Mouse (Mus musculus) intestine, embryonic 15.5 days (tissue): ENCODE data around the gene Spry1. TPM values are rescaled to one million over a fixed set of nuclear protein-coding genes. Genes with fewer than 3 reads are reported as not detected.
A peak's percentile ranks its signal among the peaks of the same experiment; 100 is the strongest.

Experiments used
- ATAC-seq: fragments of 200-750 bp; cut with Nextera tagmentation; 2 replicates; pipeline ENCODE4 v1.8.0; 2017; ENCODE audit warnings: moderate TSS enrichment, moderate library complexity
- H3K27ac ChIP-seq: fragments of 300-500 bp; sonication (generic); 2 replicates; pipeline ENCODE4 v1.5.1; 2015; ENCODE audit warnings: mild to moderate bottlenecking, inconsistent platforms
- H3K27me3 ChIP-seq: fragments of 300-500 bp; sonication (generic); replicated peaks from 2 replicates; pipeline ENCODE4 v1.6.1; 2015; ENCODE audit warnings: inconsistent platforms
- H3K36me3 ChIP-seq: fragments of 300-500 bp; sonication (generic); 2 replicates; pipeline ENCODE4 v1.6.1; 2015; ENCODE audit warnings: inconsistent platforms
- H3K4me1 ChIP-seq: fragments of 300-500 bp; sonication (generic); replicated peaks from 2 replicates; pipeline ENCODE4 v1.6.1; 2015; ENCODE audit warnings: inconsistent platforms
- H3K4me2 ChIP-seq: fragments of 300-500 bp; sonication (generic); replicated peaks from 2 replicates; pipeline ENCODE4 v1.6.1; 2015; ENCODE audit warnings: mild to moderate bottlenecking, inconsistent platforms
- H3K4me3 ChIP-seq: fragments of 300-500 bp; sonication (generic); replicated peaks from 2 replicates; pipeline ENCODE4 v1.5.1; 2015; ENCODE audit warnings: inconsistent platforms
- H3K9ac ChIP-seq: fragments of 300-500 bp; sonication (generic); 2 replicates; pipeline ENCODE4 v1.6.1; 2015; ENCODE audit warnings: inconsistent platforms
- H3K9me3 ChIP-seq: fragments of 300-500 bp; sonication (generic); 2 replicates; pipeline ENCODE4 v1.6.1; 2016; ENCODE audit warnings: inconsistent platforms
- WGBS: fragments of 180-500 bp; shearing (Covaris S2); methylation state at CpG from one replicate; pipeline ENCODE4 v1.1.7; 2015; 5-methylcytosine and 5-hydroxymethylcytosine counted together
- polyA plus RNA-seq: library from polyadenylated mRNA; unstranded; fragments of >200 nt; fragmentation: Nextera tagmentation; extraction: Ambion mirVana; gene quantifications from 2 replicates; pipeline ENCODE4 v1.2.1, GENCODE M21; 2015

Spry1 gene
- polyA plus RNA-seq, 1 experiment from 2014 or later: 14.2 TPM

DNA sequence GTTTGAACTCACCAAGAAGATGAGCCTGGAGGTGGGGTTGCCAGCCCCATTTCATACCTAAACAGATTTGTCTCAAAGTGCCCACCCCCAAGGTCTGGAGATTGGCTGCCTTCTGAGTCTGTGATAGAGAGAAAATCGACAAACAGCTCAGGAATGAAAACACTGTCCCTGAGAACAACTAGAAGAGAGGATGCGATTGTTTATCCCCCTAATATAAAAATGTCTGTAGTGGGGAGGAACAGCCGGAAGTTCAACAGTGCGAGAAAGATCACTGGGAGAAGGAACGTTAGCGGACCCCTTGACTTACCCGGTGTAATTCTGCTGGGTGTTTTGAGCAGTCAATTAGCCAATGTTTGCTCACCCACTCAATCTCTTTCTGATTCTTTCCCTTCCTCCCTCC, 46.5 kb downstream of the Spry1 start:
- ATAC-seq: no peak
- Histone ChIP-seq H3K4me2 (0 out of 2 replicates have a peak overlapping the region, but pooled peaks have one; percentile 0), H3K4me3 (no peak overlapping the region), H3K27me3 (0 out of 2 replicates have a peak, but pooled peaks cover 2% of the 10 kb centered on the region), H3K9ac (no peak overlapping the region), H3K27ac (no peak overlapping the region), H3K36me3 (no peaks in the 10 kb centered on the region), H3K9me3 (no peaks in the 10 kb centered on the region), H3K4me1 (peaks cover 13% of the 10 kb centered on the region)
- 24% methylated on average over 7 of the region's 7 CpGs for WGBS

DNA sequence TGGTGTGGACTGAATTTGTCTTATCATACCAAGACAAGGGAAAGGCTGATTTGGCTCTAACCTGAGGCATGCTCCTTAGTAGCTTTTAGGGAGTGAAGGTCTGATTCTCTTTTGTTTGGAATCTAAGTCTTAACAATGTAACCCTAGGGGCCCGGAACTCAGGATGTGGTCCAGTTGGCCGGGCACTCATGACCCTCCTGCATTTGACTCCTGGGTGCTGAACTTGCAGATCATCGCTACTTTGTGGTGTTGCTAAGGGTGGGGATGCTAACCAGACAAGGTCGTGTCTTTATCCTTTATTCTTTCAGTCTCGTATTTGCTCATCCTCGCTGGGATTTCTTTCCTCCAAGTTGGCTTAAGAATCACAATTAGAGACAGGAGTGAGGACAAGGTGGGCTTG, 47.0 kb downstream of the Spry1 start:
- no peak overlapping the region for H3K27ac ChIP-seq
- peak overlapping the region; percentile 29; the same call in 1 of the 2 replicates for H3K9ac ChIP-seq
- ATAC-seq: peak; percentile 32; the same call in 1 of the 2 replicates

DNA sequence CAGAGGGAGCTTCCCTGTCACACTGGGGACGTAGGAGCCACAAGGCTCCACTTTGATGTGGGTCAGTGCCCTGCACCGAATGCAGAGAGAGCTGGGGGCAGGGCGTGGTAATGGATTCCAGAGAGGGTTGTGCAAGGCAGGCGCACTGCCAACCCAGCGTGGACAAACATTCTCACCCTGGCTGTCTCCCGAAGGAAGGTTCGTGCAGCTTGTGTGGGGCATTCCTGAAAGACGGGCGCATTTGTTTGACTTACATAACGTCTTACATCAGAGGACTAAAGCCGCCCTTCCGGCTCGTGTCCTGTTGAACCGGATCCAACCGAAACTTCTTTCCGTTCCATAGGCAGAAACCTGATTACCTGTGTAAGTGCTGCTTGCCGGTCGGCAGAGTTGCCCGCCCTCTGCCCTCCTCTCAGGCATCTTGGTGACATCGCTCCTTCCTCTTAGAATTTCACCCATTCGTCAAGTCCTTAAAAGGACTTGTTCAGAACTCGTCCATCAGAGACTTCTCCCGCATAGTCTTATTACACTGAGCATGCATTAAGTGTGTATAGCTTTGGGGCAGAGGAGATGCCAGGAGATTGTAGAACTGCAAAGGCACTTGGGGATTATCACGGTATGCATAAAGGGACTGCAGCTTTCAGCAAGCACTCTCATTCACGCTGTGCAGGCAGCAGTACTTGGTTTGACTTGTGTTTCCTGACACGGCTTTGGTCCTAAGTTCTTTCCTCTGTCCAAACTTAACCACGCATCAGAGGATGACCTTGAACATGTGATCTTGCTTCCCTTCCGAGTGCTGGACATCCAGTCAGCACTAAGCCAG, 47.6 kb downstream of the Spry1 start:
- Histone ChIP-seq H3K27me3 (no peaks in the 10 kb centered on the region), H3K4me3 (peak overlapping the region; percentile 29), H3K9me3 (no peaks in the 10 kb centered on the region), H3K9ac (peak overlapping the region; percentile 29; the same call in 1 of the 2 replicates), H3K4me1 (peaks cover 13% of the 10 kb centered on the region), H3K4me2 (peak overlapping the region; percentile 70), H3K27ac (peak overlapping the region; percentile 54), H3K36me3 (no peaks in the 10 kb centered on the region)
- 24% methylated on average over 28 of the region's 28 CpGs for WGBS
- ATAC-seq: peak; percentile 83

More for the DNA sequence above, 47.0 kb downstream of the Spry1 start:
- peak overlapping the region; percentile 70 for H3K4me2 ChIP-seq
- no peaks in the 10 kb centered on the region for H3K36me3 ChIP-seq
- 0 out of 2 replicates have a peak, but pooled peaks cover 2% of the 10 kb centered on the region for H3K27me3 ChIP-seq
- WGBS: 25% methylated on average over 6 of the region's 6 CpGs
- H3K9me3 ChIP-seq: no peaks in the 10 kb centered on the region
- H3K4me3 ChIP-seq: peak overlapping the region; percentile 29
- H3K4me1 ChIP-seq: peaks cover 13% of the 10 kb centered on the region

- no peak overlapping the region for H3K4me3 ChIP-seq
- no peak overlapping the region for H3K9ac ChIP-seq
- H3K9me3 ChIP-seq: no peaks in the 10 kb centered on the region
- no peak overlapping the region for H3K4me2 ChIP-seq
- WGBS: 91% methylated on average over 4 of the region's 4 CpGs
- no peaks in the 10 kb centered on the region for H3K4me1 ChIP-seq
- no peak for ATAC-seq
- no peak overlapping the region for H3K27ac ChIP-seq
- H3K36me3 ChIP-seq: no peaks in the 10 kb centered on the region
- no peaks in the 10 kb centered on the region for H3K27me3 ChIP-seq
Observed at GRCm38 (mm10) chr3:37692945-37693344, 53.2 kb downstream of the Spry1 start.

DNA sequence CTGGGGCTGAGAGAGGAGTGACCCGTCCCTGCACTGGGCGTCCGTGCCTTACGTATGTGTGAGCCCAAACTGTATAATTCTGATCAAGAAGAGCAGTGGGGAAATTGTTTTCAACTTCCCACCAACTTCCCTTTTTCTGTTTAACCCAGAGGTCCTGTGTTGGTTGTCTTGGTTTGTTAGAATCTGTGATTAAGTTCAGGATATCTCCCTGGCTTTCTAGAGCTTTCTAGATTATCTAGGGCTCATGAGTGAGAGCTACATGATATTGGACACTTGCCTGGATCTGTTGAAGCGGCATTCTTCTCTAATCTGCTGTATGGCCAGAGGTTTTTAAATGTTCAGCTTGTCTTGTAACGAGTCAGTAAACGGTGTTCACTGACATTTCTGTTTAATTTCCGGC, 53.8 kb downstream of the Spry1 start:
- H3K27ac ChIP-seq: no peak overlapping the region
- H3K36me3 ChIP-seq: no peaks in the 10 kb centered on the region
- H3K9ac ChIP-seq: no peak overlapping the region
- no peak overlapping the region for H3K4me3 ChIP-seq
- H3K4me1 ChIP-seq: no peaks in the 10 kb centered on the region
- no peak overlapping the region for H3K4me2 ChIP-seq
- H3K9me3 ChIP-seq: no peaks in the 10 kb centered on the region
- H3K27me3 ChIP-seq: no peaks in the 10 kb centered on the region
- ATAC-seq: no peak
- 71% methylated on average over 8 of the region's 8 CpGs for WGBS

Other genes with a start within 250 kb of the Spry1 start
- gene Spata5, start 220.1 kb upstream of the Spry1 start, polyA plus RNA-seq: 31.1 and 34.5 TPM in 2 replicates
- gene Nudt6, start 219.7 kb upstream of the Spry1 start, polyA plus RNA-seq: 8.1 and 8.5 TPM in 2 replicates
- gene Gm5148, start 84.5 kb downstream of the Spry1 start, polyA plus RNA-seq: 4.8 and 5.1 TPM in 2 replicates